Mouse (Mus musculus): ENCODE data around the gene Ccl2. TPM values are rescaled to one million over a fixed set of nuclear protein-coding genes. Genes with fewer than 3 reads are reported as not detected.

Ccl2 gene
- polyA plus RNA-seq, 1 experiment from 2014 or later = 0.88 TPM

DNA sequence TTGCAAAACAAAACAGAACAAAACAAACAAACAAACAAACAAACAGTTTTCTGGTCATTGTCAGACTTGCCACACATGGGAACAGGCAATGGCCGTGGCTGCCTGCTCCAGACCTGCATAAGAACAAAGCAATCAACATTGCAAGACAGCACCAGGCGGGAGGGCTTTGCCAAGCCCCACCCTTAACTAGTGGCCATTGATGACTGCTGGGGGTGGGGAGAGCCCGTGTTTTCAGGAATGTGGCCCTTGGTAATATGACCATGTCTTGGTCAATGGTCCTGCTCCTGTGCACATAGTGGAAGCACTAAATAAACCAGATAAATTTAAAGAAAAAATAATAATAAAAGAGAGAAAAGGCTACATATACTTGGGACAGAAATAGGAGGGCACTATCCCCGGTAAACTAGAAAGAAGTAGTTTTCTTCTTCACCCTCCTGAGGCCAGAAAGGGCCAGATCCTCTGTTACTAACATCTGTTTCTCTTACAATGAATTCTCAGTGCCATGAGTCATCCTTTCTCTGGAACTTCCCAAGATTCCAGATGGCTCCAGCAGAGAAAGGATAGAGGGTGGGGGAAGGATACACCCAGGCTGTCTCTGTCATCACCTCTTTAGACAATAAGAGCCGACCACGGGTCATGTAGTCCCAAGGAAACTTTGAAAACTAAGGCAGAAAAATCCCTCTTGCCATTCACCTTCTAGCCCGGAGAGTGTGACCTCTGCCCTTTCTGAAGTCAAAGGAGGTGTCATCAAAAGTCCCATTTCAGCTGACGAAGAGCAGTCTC, 23.8 kb upstream of the Ccl2 start:
- Histone ChIP-seq H3K4me1 (replicated peaks; ENCODE audit: control insufficient read depth, insufficient read depth, low read length) (no peaks in the 10 kb centered on the region), H3K4me2 (ENCODE audit: low read depth, low read length, severe bottlenecking) (no peak overlapping the region), H3K27ac (ENCODE audit: low read depth, low read length) (no peak overlapping the region), H3K9me3 (ENCODE audit: control insufficient read depth, low read length) (no peaks in the 10 kb centered on the region), H3K36me3 (ENCODE audit: control insufficient read depth, insufficient read depth, low read length) (no peaks in the 10 kb centered on the region), H3K4me3 (ENCODE audit: low read depth, low read length) (no peak overlapping the region), H3K27me3 (ENCODE audit: control insufficient read depth, insufficient read depth, low read length) (no peaks in the 10 kb centered on the region), H3K9ac (ENCODE audit: low read length) (no peak overlapping the region)
- 68% methylated on average over 8 of the region's 8 CpGs for WGBS
- ATAC-seq (replicated peaks; ENCODE audit: low FRiP score) (no peak), DNase-seq (ENCODE audit: low spot score) (no peak)

GRCm38 (mm10) chr11:82013756-82014155, 21.6 kb upstream of the Ccl2 start:
- Histone ChIP-seq H3K36me3 (ENCODE audit: control insufficient read depth, insufficient read depth, low read length) (no peaks in the 10 kb centered on the region), H3K4me3 (ENCODE audit: low read depth, low read length) (no peak overlapping the region), H3K9ac (ENCODE audit: low read length) (no peak overlapping the region), H3K4me1 (replicated peaks; ENCODE audit: control insufficient read depth, insufficient read depth, low read length) (no peaks in the 10 kb centered on the region), H3K9me3 (ENCODE audit: control insufficient read depth, low read length) (no peaks in the 10 kb centered on the region), H3K27ac (ENCODE audit: low read depth, low read length) (no peak overlapping the region), H3K4me2 (ENCODE audit: low read depth, low read length, severe bottlenecking) (no peak overlapping the region), H3K27me3 (ENCODE audit: control insufficient read depth, insufficient read depth, low read length) (no peaks in the 10 kb centered on the region)
- ATAC-seq (replicated peaks; ENCODE audit: low FRiP score) (no peak), DNase-seq (ENCODE audit: low spot score) (no peak)
- 75% methylated on average over 1 of the region's 1 CpGs for WGBS

GRCm38 (mm10) chr11:82015066-82015465, 20.3 kb upstream of the Ccl2 start:
- H3K36me3 ChIP-seq (ENCODE audit: control insufficient read depth, insufficient read depth, low read length) = no peaks in the 10 kb centered on the region
- no peak overlapping the region for H3K27ac ChIP-seq (ENCODE audit: low read depth, low read length)
- H3K9me3 ChIP-seq (ENCODE audit: control insufficient read depth, low read length) = no peaks in the 10 kb centered on the region
- ATAC-seq (replicated peaks; ENCODE audit: low FRiP score) (no peak), DNase-seq (ENCODE audit: low spot score) (no peak)
- H3K4me2 ChIP-seq (ENCODE audit: low read depth, low read length, severe bottlenecking) = no peak overlapping the region
- H3K4me3 ChIP-seq (ENCODE audit: low read depth, low read length) = no peak overlapping the region
- 66% methylated on average over 2 of the region's 2 CpGs for WGBS
- H3K4me1 ChIP-seq (replicated peaks; ENCODE audit: control insufficient read depth, insufficient read depth, low read length) = no peaks in the 10 kb centered on the region
- no peak overlapping the region for H3K9ac ChIP-seq (ENCODE audit: low read length)
- H3K27me3 ChIP-seq (ENCODE audit: control insufficient read depth, insufficient read depth, low read length) = no peaks in the 10 kb centered on the region

- Histone ChIP-seq H3K4me1 (replicated peaks; ENCODE audit: control insufficient read depth, insufficient read depth, low read length) (no peaks in the 10 kb centered on the region), H3K36me3 (ENCODE audit: control insufficient read depth, insufficient read depth, low read length) (no peaks in the 10 kb centered on the region), H3K9me3 (ENCODE audit: control insufficient read depth, low read length) (no peaks in the 10 kb centered on the region), H3K4me2 (ENCODE audit: low read depth, low read length, severe bottlenecking) (no peak overlapping the region), H3K4me3 (ENCODE audit: low read depth, low read length) (no peak overlapping the region), H3K27me3 (ENCODE audit: control insufficient read depth, insufficient read depth, low read length) (no peaks in the 10 kb centered on the region), H3K27ac (ENCODE audit: low read depth, low read length) (no peak overlapping the region), H3K9ac (ENCODE audit: low read length) (no peak overlapping the region)
- 78% methylated on average over 3 of the region's 3 CpGs for WGBS
- DNase-seq (ENCODE audit: low spot score) (no peak), ATAC-seq (replicated peaks; ENCODE audit: low FRiP score) (no peak)
These were observed 19.1 kb upstream of the Ccl2 start for GRCm38 (mm10) chr11:82016181-82016780.

- no peaks in the 10 kb centered on the region for H3K9me3 ChIP-seq (ENCODE audit: control insufficient read depth, low read length)
- no peak overlapping the region for H3K4me2 ChIP-seq (ENCODE audit: low read depth, low read length, severe bottlenecking)
- WGBS = 63% methylated on average over 2 of the region's 2 CpGs
These were observed 16.0 kb upstream of the Ccl2 start for GRCm38 (mm10) chr11:82019389-82019788.

GRCm38 (mm10) chr11:82019793-82020192, 15.6 kb upstream of the Ccl2 start:
- ATAC-seq (replicated peaks; ENCODE audit: low FRiP score) (no peak), DNase-seq (ENCODE audit: low spot score) (no peak)

More at GRCm38 (mm10) chr11:82019389-82019788, 16.0 kb upstream of the Ccl2 start:
- Histone ChIP-seq H3K4me3 (ENCODE audit: low read depth, low read length) (no peak overlapping the region), H3K36me3 (ENCODE audit: control insufficient read depth, insufficient read depth, low read length) (no peaks in the 10 kb centered on the region), H3K9ac (ENCODE audit: low read length) (no peak overlapping the region), H3K4me1 (replicated peaks; ENCODE audit: control insufficient read depth, insufficient read depth, low read length) (no peaks in the 10 kb centered on the region), H3K27ac (ENCODE audit: low read depth, low read length) (no peak overlapping the region), H3K27me3 (ENCODE audit: control insufficient read depth, insufficient read depth, low read length) (no peaks in the 10 kb centered on the region)
- no peak for ATAC-seq (replicated peaks; ENCODE audit: low FRiP score)
- no peak for DNase-seq (ENCODE audit: low spot score)

GRCm38 (mm10) chr11:82021406-82021805, 14.0 kb upstream of the Ccl2 start:
- Histone ChIP-seq H3K27ac (ENCODE audit: low read depth, low read length) (no peak overlapping the region), H3K36me3 (ENCODE audit: control insufficient read depth, insufficient read depth, low read length) (no peaks in the 10 kb centered on the region), H3K4me3 (ENCODE audit: low read depth, low read length) (no peak overlapping the region), H3K9me3 (ENCODE audit: control insufficient read depth, low read length) (no peaks in the 10 kb centered on the region), H3K27me3 (ENCODE audit: control insufficient read depth, insufficient read depth, low read length) (no peaks in the 10 kb centered on the region), H3K4me2 (ENCODE audit: low read depth, low read length, severe bottlenecking) (no peak overlapping the region), H3K4me1 (replicated peaks; ENCODE audit: control insufficient read depth, insufficient read depth, low read length) (no peaks in the 10 kb centered on the region), H3K9ac (ENCODE audit: low read length) (no peak overlapping the region)
- ATAC-seq (replicated peaks; ENCODE audit: low FRiP score) = no peak
- 74% methylated on average over 3 of the region's 3 CpGs for WGBS
- no peak for DNase-seq (ENCODE audit: low spot score)

More at GRCm38 (mm10) chr11:82019793-82020192, 15.6 kb upstream of the Ccl2 start:
- no peak overlapping the region for H3K27ac ChIP-seq (ENCODE audit: low read depth, low read length)
- no peaks in the 10 kb centered on the region for H3K4me1 ChIP-seq (replicated peaks; ENCODE audit: control insufficient read depth, insufficient read depth, low read length)
- no peaks in the 10 kb centered on the region for H3K27me3 ChIP-seq (ENCODE audit: control insufficient read depth, insufficient read depth, low read length)
- H3K9me3 ChIP-seq (ENCODE audit: control insufficient read depth, low read length) = no peaks in the 10 kb centered on the region
- H3K4me2 ChIP-seq (ENCODE audit: low read depth, low read length, severe bottlenecking) = no peak overlapping the region
- H3K4me3 ChIP-seq (ENCODE audit: low read depth, low read length) = no peak overlapping the region
- no peaks in the 10 kb centered on the region for H3K36me3 ChIP-seq (ENCODE audit: control insufficient read depth, insufficient read depth, low read length)
- H3K9ac ChIP-seq (ENCODE audit: low read length) = no peak overlapping the region

DNA sequence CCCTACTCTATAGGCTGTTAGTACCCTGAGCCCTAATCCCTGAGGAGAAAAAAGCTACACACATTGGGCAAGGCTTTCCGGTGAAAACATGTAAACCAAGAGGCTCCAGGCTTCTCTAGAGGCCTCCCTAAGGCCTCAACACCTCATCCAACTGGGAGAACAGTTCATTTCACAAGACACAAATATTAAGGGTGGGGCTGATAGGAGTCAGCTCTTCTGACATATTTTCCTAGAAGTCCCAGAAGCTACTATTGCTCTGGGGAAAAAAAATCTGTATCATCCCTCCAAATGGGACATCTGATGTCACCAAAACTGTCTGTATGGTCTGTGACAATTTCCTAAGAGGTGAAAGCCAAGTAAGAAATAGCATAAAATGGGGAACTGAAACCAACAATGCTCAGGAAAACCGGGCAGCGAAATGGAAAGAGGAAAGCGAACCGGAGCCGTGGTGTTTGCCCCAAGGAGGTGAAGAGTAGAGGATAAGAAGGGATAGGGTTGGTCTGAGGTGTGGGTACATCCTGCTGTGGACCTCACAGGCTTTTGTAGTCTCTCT, 12.8 kb upstream of the Ccl2 start:
- Histone ChIP-seq H3K27me3 (ENCODE audit: control insufficient read depth, insufficient read depth, low read length) (no peaks in the 10 kb centered on the region), H3K27ac (ENCODE audit: low read depth, low read length) (no peak overlapping the region), H3K36me3 (ENCODE audit: control insufficient read depth, insufficient read depth, low read length) (no peaks in the 10 kb centered on the region), H3K4me2 (ENCODE audit: low read depth, low read length, severe bottlenecking) (no peak overlapping the region), H3K4me3 (ENCODE audit: low read depth, low read length) (no peak overlapping the region), H3K9ac (ENCODE audit: low read length) (no peak overlapping the region), H3K9me3 (ENCODE audit: control insufficient read depth, low read length) (no peaks in the 10 kb centered on the region), H3K4me1 (replicated peaks; ENCODE audit: control insufficient read depth, insufficient read depth, low read length) (no peaks in the 10 kb centered on the region)
- 95% methylated on average over 6 of the region's 6 CpGs for WGBS
- DNase-seq (ENCODE audit: low spot score) (no peak), ATAC-seq (replicated peaks; ENCODE audit: low FRiP score) (no peak)

Data from forebrain, embryonic 11.5 days (tissue).